In genomic region chr7:125942365-125943090, GRCm38 (mm10) we compare ENCODE assay signal across 18 mouse cellular contexts.
A peak's percentile ranks its signal among the peaks of the same experiment; 100 is the strongest.
DNase-seq lines count a peak whose midpoint lies in the region; ATAC-seq and TF ChIP-seq lines count a peak whose summit lies in the region.
"Had no signal": no experiment of that assay in that cellular context is flagged by ENCODE, and none has a peak within 500 bp of the region (broad histone marks: within the 10 kb centered on the region; RNA-seq: fewer than 3 reads in every experiment).

No protein-coding gene starts in this region.

- peak; percentile 44 to 55 for DNase-seq in cerebellum, postnatal 10 days
- no peak for DNase-seq in cerebellum, adult 11 months
- DNase-seq in left cerebral cortex, postnatal 4 days: peak; percentile 19
- DNase-seq in left cerebral cortex, adult 11 months (ENCODE audit: low spot score): no peak
- DNase-seq in MEL (ENCODE audit: low read depth, low spot score): peak; percentile 5
- no peak for DNase-seq in gastrocnemius, postnatal 14 days
- DNase-seq in layer of hippocampus, postnatal 25 days (ENCODE audit: extremely low spot score in 1 of 2, low spot score in 1 of 2): no peak
- DNase-seq: adrenal gland, adult 2 months; cerebellum, adult 11-12 months; cerebellum, postnatal 36 days; heart, adult 2 months; heart, postnatal 14 days had no signal

- TF ChIP-seq EP300 in MEL (IDR thresholded peaks at IDR 0.05; ENCODE audit: low read depth in 1 of 2, low read length in 2 of 2): no peak

- H3K4me2 ChIP-seq in limb, embryonic 13.5 days (replicated peaks): no peak overlapping the region; the same call in 1 of the 2 replicates
- H3K4me2 ChIP-seq: heart, embryonic 11.5 days; heart, embryonic 15.5 days; hindbrain, embryonic 15.5 days had no signal

- ATAC-seq in limb, embryonic 13.5 days (ENCODE audit: low FRiP score, low read depth): peak; percentile 74
- ATAC-seq: forebrain, embryonic 14.5 days had no signal

- TF ChIP-seq CTCF in MEL (IDR thresholded peaks at IDR 0.05 in 2 of 3, conservative IDR thresholded peaks at IDR 0.05 in 1 of 3; ENCODE audit: control insufficient read depth in 1 of 3, insufficient read depth in 1 of 3, low read depth in 2 of 3, low read length in 3 of 3, poor library complexity in 1 of 3, severe bottlenecking in 1 of 3): no peak

- H3K27ac ChIP-seq in MEL (ENCODE audit: control insufficient read depth, low read depth, low read length): no peak overlapping the region
- peak overlapping the region; percentile 44 for H3K27ac ChIP-seq in limb, embryonic 13.5 days
- H3K27ac ChIP-seq: embryonic facial prominence, embryonic 10.5 days; heart, adult 2 months; heart, embryonic 15.5 days; hindbrain, embryonic 15.5 days had no signal

- intact Hi-C loops in left cerebral cortex, postnatal 4 days (cut with DNase I): no loop called here
- intact Hi-C loops in gastrocnemius, postnatal 14 days (cut with DNase I; ENCODE audit: low total_unique reads): no loop called here

- H3K9me3 ChIP-seq in MEL (replicated peaks; ENCODE audit: insufficient read depth, low read length): no peaks in the 10 kb centered on the region
- no peaks in the 10 kb centered on the region for H3K9me3 ChIP-seq in limb, embryonic 13.5 days
- H3K9me3 ChIP-seq: embryonic facial prominence, embryonic 10.5 days; heart, embryonic 15.5 days had no signal

- WGBS in limb, embryonic 13.5 days: 37% methylated on average over 6 of the region's 6 CpGs

- no peak for TF ChIP-seq RAD21 in MEL (IDR thresholded peaks at IDR 0.05; ENCODE audit: low read depth, low read length)

- H3K9ac ChIP-seq in MEL (ENCODE audit: control insufficient read depth, low read depth, low read length, poor library complexity, severe bottlenecking): no peak overlapping the region
- no peak overlapping the region for H3K9ac ChIP-seq in limb, embryonic 13.5 days
- H3K9ac ChIP-seq: heart, embryonic 15.5 days; hindbrain, embryonic 15.5 days had no signal

- TF ChIP-seq POLR2A in MEL (IDR thresholded peaks at IDR 0.05; ENCODE audit: control insufficient read depth in 1 of 2, insufficient read depth in 1 of 2, low read depth in 1 of 2, low read length in 2 of 2, poor library complexity in 1 of 2): no peak

- no peaks in the 10 kb centered on the region; a peak in 1 of 4 replicates for H3K27me3 ChIP-seq in MEL (ENCODE audit: control insufficient read depth in 1 of 2, insufficient read depth in 2 of 2, low read length in 2 of 2)
- no peaks in the 10 kb centered on the region; the same call in 1 of the 2 replicates for H3K27me3 ChIP-seq in limb, embryonic 13.5 days
- H3K27me3 ChIP-seq: heart, embryonic 15.5 days; hindbrain, embryonic 15.5 days had no signal

- H3K4me1 ChIP-seq in MEL (ENCODE audit: control insufficient read depth in 1 of 2, insufficient read depth in 2 of 2, low read length in 2 of 2): peaks cover 0 to 3% of the 10 kb centered on the region in 2 experiments; a peak in 1 of 4 replicates
- peaks cover 23% of the 10 kb centered on the region for H3K4me1 ChIP-seq in limb, embryonic 13.5 days
- H3K4me1 ChIP-seq: embryonic facial prominence, embryonic 10.5 days had no signal

- H3K4me3 ChIP-seq in MEL (ENCODE audit: control insufficient read depth in 1 of 2, insufficient read depth in 1 of 2, low read depth in 2 of 2, low read length in 2 of 2): no peak overlapping the region
- H3K4me3 ChIP-seq in limb, embryonic 13.5 days: no peak overlapping the region
- H3K4me3 ChIP-seq: embryonic facial prominence, embryonic 10.5 days; heart, adult 2 months; heart, embryonic 15.5 days; hindbrain, embryonic 15.5 days had no signal

- no peaks in the 10 kb centered on the region for H3K36me3 ChIP-seq in MEL (ENCODE audit: control insufficient read depth in 1 of 2, insufficient read depth in 2 of 2, low read length in 2 of 2)
- H3K36me3 ChIP-seq in limb, embryonic 13.5 days: no peaks in the 10 kb centered on the region
- H3K36me3 ChIP-seq: embryonic facial prominence, embryonic 10.5 days; heart, embryonic 15.5 days; hindbrain, embryonic 15.5 days had no signal

- H3K79me2 ChIP-seq in MEL (ENCODE audit: control insufficient read depth, insufficient read depth, low read length, poor library complexity): no peaks in the 10 kb centered on the region

TF ChIP-seq in MEL, 35 proteins besides CTCF, POLR2A, EP300 and RAD21:
- TF ChIP-seq POLR2AphosphoS2 (IDR thresholded peaks at IDR 0.05; ENCODE audit: low read length) (no peak), MXI1 (IDR thresholded peaks at IDR 0.05; ENCODE audit: low read depth, low read length) (no peak), MEF2A (IDR thresholded peaks at IDR 0.05; ENCODE audit: extremely low read depth, insufficient replicate concordance, low read depth, low read length, poor library complexity, severe bottlenecking) (no peak), ZMIZ1 (IDR thresholded peaks at IDR 0.05; ENCODE audit: low read depth, low read length) (no peak), UBTF (IDR thresholded peaks at IDR 0.05; ENCODE audit: borderline replicate concordance, insufficient read depth, low read depth, low read length) (no peak), ZKSCAN1 (IDR thresholded peaks at IDR 0.05; ENCODE audit: low read depth, low read length) (no peak), NELFE (IDR thresholded peaks at IDR 0.05; ENCODE audit: low read depth, low read length) (no peak), ZNF384 (IDR thresholded peaks at IDR 0.05; ENCODE audit: low read depth, low read length) (no peak), USF2 (IDR thresholded peaks at IDR 0.05; ENCODE audit: borderline replicate concordance in 1 of 2, insufficient read depth in 1 of 2, low read depth in 1 of 2, low read length in 2 of 2) (no peak), NRF1 (IDR thresholded peaks at IDR 0.05; ENCODE audit: insufficient read depth, low read depth, low read length, poor library complexity, severe bottlenecking) (no peak), HCFC1 (IDR thresholded peaks at IDR 0.05; ENCODE audit: low read depth, low read length) (no peak), GABPA (IDR thresholded peaks at IDR 0.05; ENCODE audit: low read depth, low read length) (no peak), MAFK (IDR thresholded peaks at IDR 0.05; ENCODE audit: borderline replicate concordance, low read depth, low read length) (no peak), E2F4 (IDR thresholded peaks at IDR 0.05; ENCODE audit: borderline replicate concordance, low read depth, low read length) (no peak)

Comparison
In these comparisons a context has a peak if more than half of its experiments do, and no peak if none do; other contexts are left out.
1. DNase-seq: peak in cerebellum, postnatal 10 days (2 of 2), left cerebral cortex, postnatal 4 days (single experiment) and MEL (single experiment); none in cerebellum, adult 11 months (single experiment), left cerebral cortex, adult 11 months (single experiment), gastrocnemius, postnatal 14 days (single experiment) and layer of hippocampus, postnatal 25 days (0 of 2).